Mouse (Mus musculus) MEL (cell line): Measurements from ENCODE around the gene Ncam1.

Experiments used
- BHLHE40 ChIP-seq: IDR thresholded peaks from 2 replicates; pipeline ENCODE4 v1.6.1; 2012; ENCODE audit warnings: low read depth, mild to moderate bottlenecking, inconsistent platforms, low read length, improper control_type of control experiment, borderline replicate concordance
- CHD1 ChIP-seq: IDR thresholded peaks from 2 replicates; pipeline ENCODE4 v1.6.1; 2012; ENCODE audit warnings: low read depth, mild to moderate bottlenecking, inconsistent platforms, low read length, improper control_type of control experiment
- CTCF ChIP-seq, 3 experiments: IDR thresholded peaks in 2 of 3; conservative IDR thresholded peaks in 1 of 3; 2 replicates each; pipeline ENCODE4 v1.5.1; 2011 to 2012; ENCODE audit warnings: low read length in 3 of 3, low read depth in 2 of 3, mild to moderate bottlenecking in 2 of 3, improper control_type of control experiment in 1 of 3, inconsistent platforms in 1 of 3, mixed read lengths in 1 of 3, moderate library complexity in 1 of 3; ENCODE audit not compliant: control insufficient read depth in 1 of 3, insufficient read depth in 1 of 3, poor library complexity in 1 of 3, severe bottlenecking in 1 of 3
- EP300 ChIP-seq, 2 experiments: IDR thresholded peaks; 2 replicates each; pipeline ENCODE4 v1.6.1; 2011; ENCODE audit warnings: improper control_type of control experiment in 2 of 2, low read length in 2 of 2, low read depth in 1 of 2, mild to moderate bottlenecking in 1 of 2
- GATA1 ChIP-seq: IDR thresholded peaks from 2 replicates; pipeline ENCODE4 v1.6.1; 2011; ENCODE audit warnings: low read depth, low read length, improper control_type of control experiment
- MAFK ChIP-seq: IDR thresholded peaks from 2 replicates; pipeline ENCODE4 v1.6.1; 2011; ENCODE audit warnings: low read depth, mild to moderate bottlenecking, low read length, improper control_type of control experiment, borderline replicate concordance
- POLR2A ChIP-seq, 2 experiments: IDR thresholded peaks; 2 replicates each; pipeline ENCODE4 v1.6.1; 2011 to 2012; ENCODE audit warnings: low read length in 2 of 2, mild to moderate bottlenecking in 2 of 2, control low read depth in 1 of 2, improper control_type of control experiment in 1 of 2, low read depth in 1 of 2, moderate library complexity in 1 of 2; ENCODE audit not compliant: control insufficient read depth in 1 of 2, insufficient read depth in 1 of 2, poor library complexity in 1 of 2
- POLR2AphosphoS5 ChIP-seq: IDR thresholded peaks from 2 replicates; pipeline ENCODE4 v1.6.1; 2012; ENCODE audit warnings: low read depth, borderline replicate concordance, mild to moderate bottlenecking, inconsistent platforms, low read length, moderate library complexity, mixed read lengths
- USF1 ChIP-seq: IDR thresholded peaks from 2 replicates; pipeline ENCODE4 v1.6.1; 2014; ENCODE audit warnings: low read depth, mild to moderate bottlenecking, inconsistent platforms, low read length, improper control_type of control experiment, moderate library complexity
- USF2 ChIP-seq, 2 experiments: IDR thresholded peaks; 2 replicates each; pipeline ENCODE4 v1.6.1; 2011 to 2012; ENCODE audit warnings: improper control_type of control experiment in 2 of 2, low read length in 2 of 2, borderline replicate concordance in 1 of 2, inconsistent platforms in 1 of 2, low read depth in 1 of 2, mild to moderate bottlenecking in 1 of 2; ENCODE audit not compliant: insufficient read depth in 1 of 2

DNA sequence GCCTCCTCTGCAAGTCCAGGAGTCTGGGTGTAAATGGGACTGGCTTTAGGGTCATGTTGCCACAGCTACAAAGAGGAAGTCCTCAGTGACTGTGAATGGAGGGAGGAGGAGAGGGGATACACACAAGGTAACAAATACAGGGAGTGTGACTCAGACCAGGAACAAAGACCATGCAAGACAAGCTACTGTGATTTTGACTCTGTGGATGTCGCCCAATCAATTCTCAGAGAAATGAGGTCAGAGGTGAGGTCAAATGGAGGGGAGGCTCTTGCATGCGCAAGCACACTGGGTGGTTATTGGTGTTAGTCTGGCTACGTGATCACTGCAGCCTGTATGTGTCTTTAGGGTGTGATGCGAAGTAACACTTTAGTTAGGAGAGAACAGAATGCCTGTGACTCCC lies 268.0 kb downstream of the Ncam1 start:
- no peak for TF ChIP-seq GATA1
- no peak for TF ChIP-seq POLR2A (IDR thresholded peaks at IDR 0.05; ENCODE audit: control insufficient read depth in 1 of 2, insufficient read depth in 1 of 2, low read depth in 1 of 2, low read length in 2 of 2, poor library complexity in 1 of 2)
- no peak for TF ChIP-seq CTCF (IDR thresholded peaks at IDR 0.05 in 2 of 3, conservative IDR thresholded peaks at IDR 0.05 in 1 of 3; ENCODE audit: control insufficient read depth in 1 of 3, insufficient read depth in 1 of 3, low read depth in 2 of 3, low read length in 3 of 3, poor library complexity in 1 of 3, severe bottlenecking in 1 of 3)
- TF ChIP-seq BHLHE40: no peak
- no peak for TF ChIP-seq POLR2AphosphoS5
- no peak for TF ChIP-seq USF1
- TF ChIP-seq USF2 (IDR thresholded peaks at IDR 0.05; ENCODE audit: borderline replicate concordance in 1 of 2, insufficient read depth in 1 of 2, low read depth in 1 of 2, low read length in 2 of 2): no peak
- TF ChIP-seq MAFK: no peak
- no peak for TF ChIP-seq EP300 (IDR thresholded peaks at IDR 0.05; ENCODE audit: low read depth in 1 of 2, low read length in 2 of 2)
- TF ChIP-seq CHD1: no peak
